Mouse (Mus musculus) hindbrain, embryonic 15.5 days (tissue): ENCODE results near the gene Gpr84. TPM values are rescaled to one million over a fixed set of nuclear protein-coding genes. Genes with fewer than 3 reads are reported as not detected.
"Not testable (repeated sequence)": the region's sequence is repeated elsewhere in the genome, so short reads cannot be mapped to it uniquely, and the experiment has no call there.

Experiments used
- ATAC-seq: fragments of 200-750 bp; cut with Nextera tagmentation; 2 replicates; pipeline ENCODE4 v1.8.0; 2017; ENCODE audit warnings: low read depth, moderate number of reproducible peaks, moderate TSS enrichment; ENCODE audit not compliant: low FRiP score
- H3K27ac ChIP-seq: fragments of 300-500 bp; sonication (generic); replicated peaks from 2 replicates; pipeline ENCODE4 v1.5.1; 2015; ENCODE audit warnings: mild to moderate bottlenecking, inconsistent platforms
- H3K27me3 ChIP-seq: fragments of 300-500 bp; sonication (generic); 2 replicates; pipeline ENCODE4 v1.6.1; 2015; ENCODE audit warnings: control low read depth, inconsistent platforms
- H3K36me3 ChIP-seq: fragments of 300-500 bp; sonication (generic); 2 replicates; pipeline ENCODE4 v1.6.1; 2015; ENCODE audit warnings: control low read depth, inconsistent platforms
- H3K4me1 ChIP-seq: fragments of 300-500 bp; sonication (generic); replicated peaks from 2 replicates; pipeline ENCODE4 v1.6.1; 2015; ENCODE audit warnings: control low read depth, inconsistent platforms
- H3K4me2 ChIP-seq: fragments of 300-500 bp; sonication (generic); 2 replicates; pipeline ENCODE4 v1.6.1; 2015; ENCODE audit warnings: moderate library complexity, mild to moderate bottlenecking, inconsistent platforms
- H3K4me3 ChIP-seq: fragments of 300-500 bp; sonication (generic); 2 replicates; pipeline ENCODE4 v1.5.1; 2015; ENCODE audit warnings: mild to moderate bottlenecking, inconsistent platforms
- H3K9ac ChIP-seq: fragments of 300-500 bp; sonication (generic); 2 replicates; pipeline ENCODE4 v1.6.1; 2015; ENCODE audit warnings: inconsistent platforms
- H3K9me3 ChIP-seq: fragments of 300-500 bp; sonication (generic); 2 replicates; pipeline ENCODE4 v1.6.1; 2016; ENCODE audit warnings: control low read depth, inconsistent platforms
- WGBS: fragments of 180-500 bp; shearing (Covaris S2); methylation state at CpG from one replicate; pipeline ENCODE4 v1.1.7; 2015; 5-methylcytosine and 5-hydroxymethylcytosine counted together
- microRNA counts: library from miRNA; unstranded; fragments of <30 nt; microRNA quantifications from one replicate; lab custom pipeline; 2016
- microRNA-seq: library from miRNA; unstranded; fragments of <30 nt; microRNA quantifications from one replicate; pipeline ENCODE4, GENCODE M21; 2016
- polyA plus RNA-seq: library from polyadenylated mRNA; unstranded; fragments of >200 nt; fragmentation: Nextera tagmentation; extraction: Ambion mirVana; gene quantifications from 2 replicates; pipeline ENCODE4 v1.2.1, GENCODE M21; 2015

The Gpr84 gene
- polyA plus RNA-seq, 1 experiment from 2014 or later, result 0.44 TPM

DNA sequence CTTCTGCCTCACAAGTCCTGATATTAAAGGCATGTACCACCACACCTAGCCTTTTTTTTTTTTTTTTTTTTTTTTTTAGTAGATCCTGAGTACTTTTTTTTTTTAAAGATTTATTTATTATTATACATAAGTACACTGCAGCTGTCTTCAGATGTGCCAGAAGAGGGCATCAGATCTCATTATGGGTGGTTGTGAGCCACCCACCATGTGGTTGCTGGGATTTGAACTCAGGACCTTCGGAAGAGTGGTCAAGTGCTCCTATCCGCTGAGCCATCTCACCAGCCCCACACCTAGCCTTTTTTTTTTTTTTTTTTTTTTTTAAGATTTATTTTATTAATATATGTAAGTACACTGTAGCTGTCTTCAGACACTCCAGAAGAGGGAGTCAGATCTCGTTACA, 34.5 kb downstream of the Gpr84 start:
- not testable (repeated sequence) for H3K27ac ChIP-seq, H3K9ac ChIP-seq, H3K9me3 ChIP-seq, H3K36me3 ChIP-seq, H3K4me2 ChIP-seq, H3K27me3 ChIP-seq, H3K4me3 ChIP-seq, ATAC-seq
- peaks cover 26% of the 10 kb centered on the region for H3K4me1 ChIP-seq
- WGBS, result 96% methylated on average over 3 of the region's 3 CpGs

DNA sequence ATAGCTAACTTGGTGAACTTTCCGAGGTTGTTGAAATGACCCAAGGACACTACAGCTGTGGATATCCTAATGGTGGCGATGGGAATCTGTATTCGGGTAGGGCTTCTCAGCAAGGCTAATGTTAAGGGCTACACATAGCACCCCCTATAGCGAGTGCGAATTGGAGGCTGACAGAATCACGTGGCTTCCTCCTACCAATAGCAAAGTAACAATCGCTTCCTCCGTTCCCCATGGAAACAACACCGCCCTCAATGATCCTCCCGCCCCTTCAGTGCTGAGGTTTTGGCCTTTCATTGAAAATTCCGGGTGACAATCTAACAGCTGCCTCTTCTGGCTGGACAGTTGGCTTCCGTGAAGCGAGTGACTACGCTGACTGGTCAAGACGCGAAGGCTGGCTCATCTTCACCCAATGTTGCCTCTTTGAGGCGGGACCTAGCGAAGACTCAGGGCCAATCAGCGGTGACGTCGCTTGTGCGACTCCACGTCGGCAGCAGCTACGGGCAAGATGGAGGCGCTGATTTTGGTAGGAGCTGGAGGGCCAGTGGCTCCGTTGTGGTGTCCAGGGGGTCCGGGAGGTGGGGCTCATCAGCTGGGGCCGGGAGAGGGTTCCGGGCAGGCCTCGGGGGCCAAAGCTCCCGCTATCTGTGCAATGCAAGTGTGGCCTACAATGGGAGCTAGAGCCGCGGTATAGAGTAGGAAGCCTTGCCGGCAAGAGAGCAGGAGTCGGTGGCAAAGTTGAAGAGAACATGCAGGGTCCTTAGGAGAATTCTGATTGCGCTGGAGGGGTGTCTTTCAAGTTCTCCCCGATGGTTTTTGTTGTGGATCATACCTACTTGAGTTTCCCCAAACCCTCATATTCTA, 37.8 kb downstream of the Gpr84 start, which contains the start of gene Copz1:
TSS of gene Copz1 (plus strand) at position 296 of the 861 bp plus-strand sequence.
- peak within 1 kb of the TSS; percentile 63 for H3K4me2 ChIP-seq
- WGBS, result under 1% methylated on average over 38 of the region's 38 CpGs
- H3K4me3 ChIP-seq, result peak within 1 kb of the TSS; percentile 80
- peak within 1 kb of the TSS; percentile 83 for H3K9ac ChIP-seq
- H3K27me3 ChIP-seq, result no peaks in the 10 kb centered on the region
- no peaks in the 10 kb centered on the region for H3K36me3 ChIP-seq
- peaks cover 16% of the 10 kb centered on the region for H3K4me1 ChIP-seq
- peak; percentile 99 for ATAC-seq
- peak within 1 kb of the TSS; percentile 74 for H3K27ac ChIP-seq
- H3K9me3 ChIP-seq, result no peaks in the 10 kb centered on the region

DNA sequence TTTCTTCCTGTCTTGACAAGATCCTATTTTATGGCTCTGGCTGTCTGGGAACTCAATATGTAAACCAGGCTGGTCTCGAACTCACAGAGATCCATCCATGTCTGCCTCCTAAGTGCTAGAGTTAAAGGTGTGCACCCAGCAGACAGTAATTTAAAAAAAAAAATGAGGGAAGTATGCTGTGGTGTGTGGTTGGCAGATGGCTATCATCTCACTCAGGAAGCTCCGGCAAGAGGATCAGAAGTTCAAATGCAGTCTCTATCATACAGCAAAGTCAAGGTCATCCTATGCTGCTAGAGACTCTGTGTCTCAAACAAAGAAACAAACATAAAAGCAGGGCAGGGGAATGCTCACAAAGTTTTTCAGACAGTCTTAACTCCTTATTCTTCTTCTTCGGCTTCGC, 41.5 kb downstream of the Gpr84 start:
- 85% methylated on average over 4 of the region's 4 CpGs for WGBS
- Histone ChIP-seq H3K27me3 (no peaks in the 10 kb centered on the region), H3K4me3 (no peak overlapping the region), H3K36me3 (no peaks in the 10 kb centered on the region), H3K9ac (no peak overlapping the region), H3K4me1 (peaks cover 7% of the 10 kb centered on the region), H3K4me2 (no peak overlapping the region), H3K27ac (no peak overlapping the region), H3K9me3 (no peaks in the 10 kb centered on the region)
- no peak for ATAC-seq

DNA sequence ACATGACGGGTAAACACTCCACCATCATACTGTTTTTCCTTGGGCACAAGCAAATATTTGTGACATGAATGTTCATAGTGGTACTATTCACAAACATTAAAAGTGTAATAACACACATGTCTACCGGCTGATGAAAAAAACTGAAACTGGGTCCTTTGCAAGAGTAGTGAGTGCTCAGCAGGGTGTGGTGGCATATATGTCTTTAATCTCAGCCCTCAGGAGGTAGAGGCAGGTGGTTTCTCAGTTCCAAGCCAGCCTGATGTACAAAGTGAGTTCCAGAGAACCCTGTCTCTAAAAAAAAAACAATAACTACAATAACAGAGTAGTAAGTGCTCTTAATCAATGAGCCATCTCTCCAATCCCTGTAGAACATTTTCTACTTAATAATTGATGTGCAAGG, 45.6 kb downstream of the Gpr84 start:
- no peak overlapping the region for H3K4me3 ChIP-seq
- H3K36me3 ChIP-seq, result no peaks in the 10 kb centered on the region
- no peak overlapping the region for H3K9ac ChIP-seq
- H3K27ac ChIP-seq, result no peak overlapping the region
- no peaks in the 10 kb centered on the region for H3K27me3 ChIP-seq
- no peaks in the 10 kb centered on the region for H3K9me3 ChIP-seq
- WGBS, result 93% methylated on average over 2 of the region's 2 CpGs
- no peak overlapping the region for H3K4me2 ChIP-seq
- no peak for ATAC-seq
- no peaks in the 10 kb centered on the region for H3K4me1 ChIP-seq

DNA sequence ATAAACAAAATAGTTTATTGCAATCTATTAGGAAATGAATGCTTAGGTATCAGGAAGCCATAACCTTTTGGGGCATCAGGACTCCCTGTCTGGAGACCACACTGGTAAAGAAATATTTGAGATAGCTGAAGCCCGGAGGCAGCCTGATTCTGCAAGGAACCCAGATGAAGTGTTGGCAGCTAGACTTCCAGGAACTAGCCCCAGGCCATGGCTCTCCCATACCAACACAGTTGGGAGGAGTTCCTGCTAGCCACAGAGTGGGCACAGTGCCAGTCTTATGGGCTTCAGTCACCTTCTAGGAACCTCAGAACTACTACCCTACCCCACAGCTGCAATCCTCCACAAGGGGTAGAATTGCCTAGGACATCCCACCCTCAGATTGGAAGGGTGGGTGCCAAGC, 50.4 kb downstream of the Gpr84 start:
- no peak overlapping the region for H3K9ac ChIP-seq
- H3K9me3 ChIP-seq, result no peaks in the 10 kb centered on the region
- H3K4me1 ChIP-seq, result peaks cover 4% of the 10 kb centered on the region
- no peaks in the 10 kb centered on the region for H3K36me3 ChIP-seq
- ATAC-seq, result no peak
- no peak overlapping the region for H3K4me2 ChIP-seq
- H3K4me3 ChIP-seq, result no peak overlapping the region
- H3K27me3 ChIP-seq, result no peaks in the 10 kb centered on the region; the same call in 1 of the 2 replicates
- WGBS, result 82% methylated on average over 1 of the region's 1 CpGs
- H3K27ac ChIP-seq, result no peak overlapping the region

DNA sequence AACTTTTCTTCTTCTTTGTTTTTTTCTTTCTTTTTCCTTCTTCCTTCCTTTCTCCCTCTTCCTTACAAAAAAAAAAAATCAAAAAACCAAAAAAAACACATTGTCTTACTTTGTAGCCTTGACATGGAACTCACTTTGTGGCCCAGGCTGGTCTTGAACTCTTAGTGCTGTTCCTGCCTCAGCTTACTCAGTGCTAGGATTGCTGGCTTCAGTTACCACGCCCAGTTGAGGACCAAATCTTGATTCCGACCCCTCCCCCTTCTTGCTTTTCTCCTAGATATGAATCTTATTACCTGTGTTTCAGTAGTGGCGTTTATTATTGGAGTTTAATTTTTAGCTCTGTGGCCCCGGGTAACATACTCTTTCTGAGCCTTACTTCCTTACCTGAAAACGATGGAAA, 51.2 kb downstream of the Gpr84 start:
- Histone ChIP-seq H3K9me3 (no peaks in the 10 kb centered on the region), H3K27me3 (peaks cover 3% of the 10 kb centered on the region; the same call in 1 of the 2 replicates), H3K4me3 (no peak overlapping the region), H3K4me2 (no peak overlapping the region), H3K9ac (no peak overlapping the region), H3K27ac (no peak overlapping the region), H3K36me3 (no peaks in the 10 kb centered on the region), H3K4me1 (peaks cover 11% of the 10 kb centered on the region)
- 89% methylated on average over 5 of the region's 5 CpGs for WGBS
- ATAC-seq, result no peak

MicroRNAs within 50 kb of the gene (microRNA counts, 519-probe panel; counts per million panel counts)
- microRNA mmu-miR-148b (lab: Ali Mortazavi, UCI), result 3,510 counts per million, percentile 72 among the panel's probes with 10 or more counts

Small RNAs within 50 kb of the gene (microRNA-seq; reads per million reads assigned to microRNA genes)
- gene Mir148b (153 reads per million, percentile 57 among the genes with 10 or more reads in this experiment), gene Mir6963 (not detected)

Other genes with a start within 250 kb of the Gpr84 start
- gene Smug1, start 143.5 kb downstream of the Gpr84 start, polyA plus RNA-seq, result 26.9 and 31.1 TPM in 2 replicates
- 127 and 137 TPM in 2 replicates for gene Cbx5, start 70.8 kb downstream of the Gpr84 start, polyA plus RNA-seq
- 629 and 665 TPM in 2 replicates for gene Hnrnpa1, start 70.2 kb downstream of the Gpr84 start, polyA plus RNA-seq
- 0.58 and 0.89 TPM in 2 replicates for gene Nfe2, start 52.2 kb downstream of the Gpr84 start, polyA plus RNA-seq
- 200 and 208 TPM in 2 replicates for gene Copz1, start 37.9 kb downstream of the Gpr84 start, polyA plus RNA-seq
- 22.6 and 26.6 TPM in 2 replicates for gene Zfp385a, start 29.5 kb upstream of the Gpr84 start, polyA plus RNA-seq
- gene Itga5, start 56.2 kb upstream of the Gpr84 start, polyA plus RNA-seq, result 7.4 and 7.9 TPM in 2 replicates
- not detected in 2 replicates for gene Gtsf1, start 119.9 kb upstream of the Gpr84 start, polyA plus RNA-seq
- gene Gtsf2, start 137.9 kb upstream of the Gpr84 start, polyA plus RNA-seq, result 0.30 and 0.64 TPM in 2 replicates
- gene Nckap1l, start 143.2 kb upstream of the Gpr84 start, polyA plus RNA-seq, result 1.9 and 2.0 TPM in 2 replicates
- gene Pde1b, start 192.4 kb upstream of the Gpr84 start, polyA plus RNA-seq, result 79.4 and 94.9 TPM in 2 replicates
- gene Ppp1r1a, start 227.4 kb upstream of the Gpr84 start, polyA plus RNA-seq, result 138 and 148 TPM in 2 replicates